Mouse (Mus musculus) embryonic fibroblast, embryonic 13.5 days (primary cell): ENCODE results near the gene Fancc. TPM values are rescaled to one million over a fixed set of nuclear protein-coding genes. Genes with fewer than 3 reads are reported as not detected.

Experiments
- H3K27ac ChIP-seq: 2 replicates; pipeline ENCODE4 v1.5.1; 2012; ENCODE audit warnings: low read length, control low read depth, inconsistent platforms; ENCODE audit not compliant: insufficient read depth
- H3K4me1 ChIP-seq: 2 replicates; pipeline ENCODE4 v1.6.1; 2011; ENCODE audit warnings: low read length; ENCODE audit not compliant: control insufficient read depth, insufficient read depth
- H3K4me3 ChIP-seq: 2 replicates; pipeline ENCODE4 v1.5.1; 2011; ENCODE audit warnings: mild to moderate bottlenecking, control low read depth, low read length; ENCODE audit not compliant: insufficient read depth
- CTCF ChIP-seq: IDR thresholded peaks from 2 replicates; pipeline ENCODE4 v1.5.1; 2011; ENCODE audit warnings: mild to moderate bottlenecking, control low read depth, low read length, moderate library complexity, borderline replicate concordance; ENCODE audit not compliant: insufficient read depth
- POLR2A ChIP-seq: IDR thresholded peaks from 2 replicates; pipeline ENCODE4 v1.6.1; 2011; ENCODE audit warnings: low read depth, mild to moderate bottlenecking, control low read depth, low read length, moderate library complexity
- polyA plus RNA-seq: library from polyadenylated mRNA; stranded (reverse); fragments of >200 nt; gene quantifications from 2 replicates; pipeline ENCODE4 v1.2.4, GENCODE M21; 2011; ENCODE audit warnings: low read depth; ENCODE audit not compliant: missing spikeins, insufficient read length

Gene Fancc
- polyA plus RNA-seq, 1 experiment = 9.3 TPM

- H3K4me3 ChIP-seq = peak overlapping the region; percentile 34
- TF ChIP-seq CTCF (no peak), POLR2A (no peak)
- H3K4me1 ChIP-seq = 0 out of 2 replicates have a peak, but pooled peaks cover 3% of the 10 kb centered on the region
- H3K27ac ChIP-seq = peak overlapping the region; percentile 63
Measured at GRCm38 (mm10) chr13:63239301-63239804, 257.7 kb downstream of the Fancc start.

- H3K4me3 ChIP-seq = no peak overlapping the region
- 0 out of 2 replicates have a peak, but pooled peaks cover 3% of the 10 kb centered on the region for H3K4me1 ChIP-seq
- TF ChIP-seq CTCF (no peak), POLR2A (no peak)
- H3K27ac ChIP-seq = no peak overlapping the region
Measured at GRCm38 (mm10) chr13:63238045-63238444, 259.0 kb downstream of the Fancc start.

GRCm38 (mm10) chr13:63236159-63236893, 260.8 kb downstream of the Fancc start:
- Histone ChIP-seq H3K27ac (peak overlapping the region; percentile 22), H3K4me1 (peaks cover 8% of the 10 kb centered on the region), H3K4me3 (no peak overlapping the region)
- no peak for TF ChIP-seq CTCF
- no peak for TF ChIP-seq POLR2A

GRCm38 (mm10) chr13:63235551-63235950, 261.5 kb downstream of the Fancc start:
- Histone ChIP-seq H3K4me1 (peaks cover 13% of the 10 kb centered on the region), H3K4me3 (no peak overlapping the region), H3K27ac (no peak overlapping the region; the same call in 1 of the 2 replicates)
- TF ChIP-seq POLR2A = no peak
- no peak for TF ChIP-seq CTCF

Other genes with a start within 250 kb of the Fancc start
- 10.2 and 10.8 TPM in 2 replicates for gene Ptch1, start 76.3 kb upstream of the Fancc start, polyA plus RNA-seq